ENCODE assay signal across 9 mouse cellular contexts in genomic region chr9:21846755-21847341, GRCm38 (mm10). TPM values are rescaled to one million over a fixed set of nuclear protein-coding genes. Genes with fewer than 3 reads are reported as not detected.
A peak's percentile ranks its signal among the peaks of the same experiment; 100 is the strongest.
DNase-seq lines count a peak whose midpoint lies in the region; ATAC-seq and TF ChIP-seq lines count a peak whose summit lies in the region.
"Had no signal": no experiment of that assay in that cellular context is flagged by ENCODE, and none has a peak within 500 bp of the region (broad histone marks: within the 10 kb centered on the region; RNA-seq: fewer than 3 reads in every experiment).

No protein-coding gene starts in this region.

- 10% methylated on average over 11 of the region's 11 CpGs for WGBS in heart, embryonic 12.5 days
- 5% methylated on average over 11 of the region's 11 CpGs for WGBS in kidney, embryonic 15.5 days

- peak; percentile 70 for DNase-seq in embryo, embryonic 11 days
- peak; percentile 94 for DNase-seq in lung, postnatal 10 days
- DNase-seq in spleen, postnatal 10 days (ENCODE audit: low spot score in 2 of 2): no peak
- no peak for DNase-seq in urinary bladder, postnatal 25 days (ENCODE audit: low spot score)
- DNase-seq in frontal cortex, postnatal 25 days (ENCODE audit: low spot score in 2 of 2): no peak

- ATAC-seq in heart, embryonic 12.5 days (ENCODE audit: insufficient number of reproducible peaks, low FRiP score): peak; percentile 79
- peak; percentile 56 for ATAC-seq in kidney, embryonic 15.5 days (replicated peaks; ENCODE audit: low FRiP score)
- ATAC-seq: Patski had no signal

- H3K27ac ChIP-seq in heart, embryonic 12.5 days (ENCODE audit: poor library complexity, severe bottlenecking): peak overlapping the region; percentile 90
- H3K27ac ChIP-seq in kidney, embryonic 15.5 days: peak overlapping the region; percentile 94

- H3K4me1 ChIP-seq in heart, embryonic 12.5 days (replicated peaks): peaks cover 53% of the 10 kb centered on the region
- H3K4me1 ChIP-seq in kidney, embryonic 15.5 days: peaks cover 74% of the 10 kb centered on the region

- no peaks in the 10 kb centered on the region for H3K9me3 ChIP-seq in heart, embryonic 12.5 days (replicated peaks)
- H3K9me3 ChIP-seq in kidney, embryonic 15.5 days (replicated peaks): no peaks in the 10 kb centered on the region

- no peaks in the 10 kb centered on the region for H3K79me2 ChIP-seq in C2C12 (ENCODE audit: control insufficient read depth, insufficient read depth)

- no peaks in the 10 kb centered on the region for H3K79me3 ChIP-seq in C2C12 (ENCODE audit: low read depth)

- peak overlapping the region; percentile 71 for H3K9ac ChIP-seq in heart, embryonic 12.5 days
- H3K9ac ChIP-seq in kidney, embryonic 15.5 days: peak overlapping the region; percentile 45

- no peaks in the 10 kb centered on the region for H3K36me3 ChIP-seq in C2C12 (ENCODE audit: control insufficient read depth, insufficient read depth)
- H3K36me3 ChIP-seq in heart, embryonic 12.5 days: peaks cover 36% of the 10 kb centered on the region
- H3K36me3 ChIP-seq in kidney, embryonic 15.5 days: peaks cover 44% of the 10 kb centered on the region

- H3ac ChIP-seq in C2C12 (ENCODE audit: control insufficient read depth, insufficient read length, low read depth): peak overlapping the region; percentile 39

- H3K27me3 ChIP-seq in C2C12 (ENCODE audit: control insufficient read depth, insufficient read depth, insufficient read length): no peaks in the 10 kb centered on the region
- H3K27me3 ChIP-seq in heart, embryonic 12.5 days (replicated peaks): no peaks in the 10 kb centered on the region
- no peaks in the 10 kb centered on the region for H3K27me3 ChIP-seq in kidney, embryonic 15.5 days
- H3K27me3 ChIP-seq: Patski had no signal

- no peak overlapping the region for H3K4me3 ChIP-seq in C2C12 (ENCODE audit: insufficient read depth, poor library complexity, severe bottlenecking)
- H3K4me3 ChIP-seq in heart, embryonic 12.5 days: peak overlapping the region; percentile 38
- peak overlapping the region; percentile 34 for H3K4me3 ChIP-seq in kidney, embryonic 15.5 days (replicated peaks)

- peak overlapping the region; percentile 68 for H3K4me2 ChIP-seq in heart, embryonic 12.5 days
- H3K4me2 ChIP-seq in kidney, embryonic 15.5 days: peak overlapping the region; percentile 59

- TF ChIP-seq CTCF in C2C12 (IDR thresholded peaks at IDR 0.05; ENCODE audit: control insufficient read depth, insufficient read depth, insufficient read length): no peak

TF ChIP-seq in C2C12, 6 proteins besides CTCF, POLR2A, EP300 and RAD21:
- TF ChIP-seq MYOD1 (IDR thresholded peaks at IDR 0.05; ENCODE audit: control insufficient read depth, insufficient read length, low read depth) (peak; percentile 4), MYOG (IDR thresholded peaks at IDR 0.05; ENCODE audit: control insufficient read depth, extremely low read depth, insufficient read length) (no peak)

RNA-seq across cellular contexts. Expression of gene Dock6, which starts 5.6 kb away (rescaled TPM):
- polyA plus RNA-seq in C2C12 (2012; fragmentation: generic; extraction: Trizol): 12.1 TPM
- polyA plus RNA-seq in heart, embryonic 12.5 days (2016; fragmentation: Nextera tagmentation; extraction: Ambion mirVana): 52.3 and 59.0 TPM in 2 replicates
- 36.8 and 46.3 TPM in 2 replicates for polyA plus RNA-seq in kidney, embryonic 15.5 days (2015; fragmentation: Nextera tagmentation; extraction: Ambion mirVana)

RNA-seq across cellular contexts. Expression of gene Angptl8, which starts 11.5 kb away (rescaled TPM):
- polyA plus RNA-seq in C2C12 (2012; fragmentation: generic; extraction: Trizol): 0.04 TPM
- polyA plus RNA-seq in heart, embryonic 12.5 days (2016; fragmentation: Nextera tagmentation; extraction: Ambion mirVana): 1.7 and 1.9 TPM in 2 replicates
- 4.3 and 4.9 TPM in 2 replicates for polyA plus RNA-seq in kidney, embryonic 15.5 days (2015; fragmentation: Nextera tagmentation; extraction: Ambion mirVana)

RNA-seq across cellular contexts. Expression of gene Kank2, which starts 48.3 kb away (rescaled TPM):
- 43.3 TPM for polyA plus RNA-seq in C2C12 (2012; fragmentation: generic; extraction: Trizol)
- polyA plus RNA-seq in heart, embryonic 12.5 days (2016; fragmentation: Nextera tagmentation; extraction: Ambion mirVana): 18.9 and 19.9 TPM in 2 replicates
- polyA plus RNA-seq in kidney, embryonic 15.5 days (2015; fragmentation: Nextera tagmentation; extraction: Ambion mirVana): 18.7 and 23.2 TPM in 2 replicates

Comparison
In these comparisons a context has a peak if more than half of its experiments do, and no peak if none do; other contexts are left out.
1. DNase-seq: peak in embryo, embryonic 11 days (single experiment) and lung, postnatal 10 days (single experiment); none in spleen, postnatal 10 days (0 of 2), urinary bladder, postnatal 25 days (single experiment) and frontal cortex, postnatal 25 days (0 of 2).